Mouse (Mus musculus) c-Kit-negative CD71-positive TER-119-positive erythroid progenitor cells, embryonic 14.5 days (primary cell): ENCODE results near the gene Lamc1.

Experiments used
- DNase-seq: peaks from one replicate; pipeline ENCODE4 v3.0.0-alpha.2; 2013; ENCODE audit warnings: low read depth, low spot score

Gene Lamc1

DNA sequence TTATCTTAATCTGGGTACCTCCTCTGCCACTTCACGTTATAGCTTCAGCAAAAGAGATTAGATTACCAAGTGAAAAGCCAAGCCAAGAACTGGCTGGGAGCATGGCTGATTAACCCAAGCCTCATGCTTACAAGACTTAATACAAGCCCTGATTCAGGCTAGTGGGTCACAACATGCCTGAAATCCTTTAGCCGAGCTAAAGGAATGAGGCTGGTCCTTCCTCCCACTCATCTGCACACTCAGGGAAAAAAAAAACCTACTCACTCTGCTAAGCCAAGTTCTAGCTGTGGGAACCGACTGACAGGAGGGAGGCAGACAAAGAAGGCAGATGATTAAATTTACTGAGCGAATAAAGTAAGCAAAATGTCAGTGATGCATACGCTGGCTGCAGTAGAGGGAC is 65.7 kb downstream of the Lamc1 start:
- DNase-seq: no peak

DNA sequence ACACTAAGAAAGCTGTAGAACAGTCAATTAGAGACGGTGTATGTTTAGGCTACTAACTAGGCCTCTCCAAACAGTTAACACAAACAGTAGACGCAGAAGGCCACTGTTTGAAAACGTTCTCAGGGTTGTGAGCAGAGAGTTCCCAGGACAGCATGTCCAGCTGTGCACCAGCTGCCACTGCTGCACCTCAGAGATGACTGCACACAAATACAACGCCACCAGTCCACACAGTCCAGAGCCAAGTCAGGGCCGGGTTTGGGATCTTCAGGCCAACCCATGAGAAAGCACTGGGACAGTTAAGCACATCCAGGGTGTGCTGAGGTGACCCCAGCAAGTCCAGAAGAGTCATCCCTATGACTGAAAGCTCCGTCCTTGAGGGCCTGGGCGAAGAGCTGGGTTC is 67.0 kb downstream of the Lamc1 start:
- no peak for DNase-seq

GRCm38 (mm10) chr1:153265066-153265465 is 67.5 kb downstream of the Lamc1 start:
- DNase-seq: no peak

- DNase-seq: no peak
Observed at GRCm38 (mm10) chr1:153259752-153260300, 72.8 kb downstream of the Lamc1 start.

- DNase-seq: no peak
Observed at GRCm38 (mm10) chr1:153252540-153253210, 79.9 kb downstream of the Lamc1 start.

DNA sequence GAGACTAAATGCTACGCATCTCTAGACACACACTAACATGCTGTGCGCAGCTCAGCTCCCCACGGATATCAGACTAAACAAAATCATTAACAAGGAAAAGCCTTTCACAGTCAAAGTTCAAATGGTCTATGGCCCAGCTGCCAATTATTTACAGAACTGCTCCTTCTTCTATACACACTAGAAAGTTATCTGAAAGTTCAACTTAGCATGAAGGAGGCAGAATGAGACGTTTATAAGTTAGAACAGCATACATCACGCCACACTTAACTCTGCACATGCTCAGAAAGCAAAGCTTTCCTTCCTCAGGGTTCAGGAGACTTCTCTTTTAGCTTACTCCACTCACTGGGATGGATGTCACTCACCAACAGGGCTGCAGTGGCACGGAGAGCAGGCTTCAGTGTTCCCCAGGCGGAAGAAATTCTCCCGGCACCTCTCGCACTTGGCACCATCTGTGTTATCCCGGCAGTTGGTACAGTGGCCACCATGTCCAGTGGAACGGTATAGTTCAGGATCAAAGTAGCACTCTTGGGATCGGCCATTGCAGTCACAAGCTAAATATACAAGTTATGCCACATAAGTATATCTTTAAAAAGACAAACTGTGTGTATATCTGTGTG is 80.9 kb downstream of the Lamc1 start:
- no peak for DNase-seq

DNA sequence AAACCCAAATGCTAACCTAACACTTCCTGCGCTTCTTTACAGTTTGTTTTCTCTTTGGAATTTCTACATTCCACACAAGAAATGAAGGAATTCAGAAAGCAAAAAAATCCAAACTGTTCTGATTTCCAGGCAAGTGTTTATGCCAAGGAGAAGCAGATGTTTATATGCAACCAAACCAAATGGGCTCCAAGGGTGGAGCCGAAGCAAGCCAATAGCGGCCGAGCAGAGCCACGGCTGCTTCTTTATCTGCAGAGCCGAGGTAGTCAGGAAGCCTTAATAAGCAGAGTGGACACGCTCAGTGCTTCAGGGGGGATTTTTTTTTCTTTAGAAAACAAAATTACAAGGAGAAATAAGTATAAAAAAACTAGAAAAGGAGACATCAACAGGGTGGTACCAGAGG is 91.2 kb downstream of the Lamc1 start:
- no peak for DNase-seq

DNA sequence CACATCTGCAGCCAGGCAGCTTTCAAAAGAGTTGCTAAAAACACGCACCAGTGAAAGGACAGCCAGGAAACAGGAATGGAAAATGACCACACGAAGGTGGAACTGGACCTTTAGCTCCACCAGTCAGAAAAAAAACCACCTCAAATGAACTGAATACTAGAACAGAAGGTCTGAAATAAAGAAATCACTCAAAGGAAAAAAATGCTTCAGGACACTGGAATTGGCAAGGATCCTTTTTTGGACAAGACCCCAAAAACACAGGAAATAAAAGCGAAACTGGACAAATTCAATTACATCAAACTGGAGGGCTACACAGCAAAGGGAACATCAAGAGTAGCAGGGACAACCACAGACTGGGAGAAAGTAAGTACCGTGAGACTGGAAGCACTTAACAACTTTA is 97.0 kb downstream of the Lamc1 start:
- DNase-seq: no peak

- DNase-seq: no peak
Observed at GRCm38 (mm10) chr1:153231681-153232080, 100.9 kb downstream of the Lamc1 start.

- no peak for DNase-seq
Observed at GRCm38 (mm10) chr1:153227916-153228315, 104.7 kb downstream of the Lamc1 start.

DNA sequence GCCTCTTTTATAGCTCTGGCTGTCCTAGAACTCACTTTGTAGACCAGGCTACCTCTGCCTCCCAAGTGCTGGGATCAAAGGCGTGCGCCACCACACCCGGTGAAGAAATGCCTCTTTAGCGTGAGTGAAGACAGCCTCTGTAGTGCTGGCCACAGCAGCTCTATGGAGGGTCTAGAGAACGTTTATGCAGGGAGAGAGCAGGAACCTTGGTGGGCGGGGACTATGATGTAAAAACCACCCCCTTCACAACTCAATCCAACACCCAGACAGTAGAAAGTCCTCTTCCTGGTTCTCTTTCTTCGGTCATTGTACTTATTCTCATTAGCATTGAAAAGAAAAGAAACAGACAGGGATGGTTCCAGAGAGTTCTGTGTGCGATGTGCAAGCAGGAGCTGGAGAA is 105.5 kb downstream of the Lamc1 start:
- DNase-seq: no peak

- no peak for DNase-seq
Observed at GRCm38 (mm10) chr1:153225786-153226725, 106.5 kb downstream of the Lamc1 start.

- no peak for DNase-seq
Observed at GRCm38 (mm10) chr1:153224331-153224730, 108.3 kb downstream of the Lamc1 start.

GRCm38 (mm10) chr1:153219376-153219775 is 113.2 kb downstream of the Lamc1 start:
- DNase-seq: no peak

DNA sequence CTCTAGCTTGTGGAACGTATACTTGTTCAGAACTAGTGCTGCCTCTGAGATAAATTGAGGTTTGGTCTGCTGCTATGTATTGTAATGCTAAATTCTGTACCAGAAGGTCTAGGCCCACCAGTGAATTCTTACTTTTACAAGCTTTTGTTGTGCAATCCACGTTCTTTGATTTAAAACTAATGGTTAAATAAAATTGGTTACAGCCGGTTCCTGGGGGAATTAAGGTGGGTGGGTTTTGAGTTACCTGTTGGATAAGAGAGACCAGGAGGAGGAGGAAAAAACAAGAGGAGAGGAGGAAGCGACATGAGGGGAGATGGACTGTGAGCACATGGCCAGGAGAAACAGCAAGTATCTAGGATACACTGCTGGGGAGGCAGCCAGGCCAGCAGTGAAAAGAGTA is 116.1 kb downstream of the Lamc1 start:
- DNase-seq: no peak

DNA sequence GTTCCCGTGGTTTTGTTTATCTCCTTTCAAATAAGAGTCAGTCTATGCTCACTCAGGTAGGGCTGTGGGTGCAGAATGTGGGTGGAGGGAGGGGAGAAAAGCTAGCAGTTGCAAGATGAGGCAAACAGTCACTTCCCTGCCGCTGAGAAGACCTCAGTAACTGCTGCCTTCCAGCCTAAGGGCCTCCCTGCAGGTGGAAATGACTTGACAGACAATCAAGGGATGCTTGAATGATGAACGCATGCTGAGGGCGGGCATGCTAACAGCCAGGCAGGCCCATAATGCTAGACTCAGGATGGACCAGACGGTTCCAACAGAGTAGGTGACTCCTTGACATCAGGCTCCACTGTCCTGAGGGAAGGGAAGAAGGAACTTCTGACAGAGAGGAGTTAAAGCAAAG is 116.9 kb downstream of the Lamc1 start:
- no peak for DNase-seq

DNA sequence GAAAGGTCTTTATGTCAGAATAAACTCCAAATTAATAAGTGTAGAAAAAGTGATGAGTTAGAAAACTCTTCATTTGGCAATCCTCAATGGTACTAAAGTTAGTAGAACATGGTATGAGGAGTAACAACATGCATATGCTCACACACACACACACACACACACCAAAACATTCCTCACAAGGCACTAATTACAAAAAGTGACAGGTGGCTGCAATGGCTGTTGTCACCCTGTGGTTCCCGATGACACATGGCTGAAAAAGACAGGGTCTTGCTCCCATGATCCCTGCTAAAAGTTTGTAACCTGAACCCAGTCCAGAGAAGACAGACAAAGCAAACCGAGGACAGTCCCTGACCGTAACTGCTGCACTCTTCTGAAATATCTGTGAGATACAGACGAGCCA is 121.6 kb downstream of the Lamc1 start:
- no peak for DNase-seq

- DNase-seq: no peak
Observed at GRCm38 (mm10) chr1:153210198-153210597, 122.4 kb downstream of the Lamc1 start.

DNA sequence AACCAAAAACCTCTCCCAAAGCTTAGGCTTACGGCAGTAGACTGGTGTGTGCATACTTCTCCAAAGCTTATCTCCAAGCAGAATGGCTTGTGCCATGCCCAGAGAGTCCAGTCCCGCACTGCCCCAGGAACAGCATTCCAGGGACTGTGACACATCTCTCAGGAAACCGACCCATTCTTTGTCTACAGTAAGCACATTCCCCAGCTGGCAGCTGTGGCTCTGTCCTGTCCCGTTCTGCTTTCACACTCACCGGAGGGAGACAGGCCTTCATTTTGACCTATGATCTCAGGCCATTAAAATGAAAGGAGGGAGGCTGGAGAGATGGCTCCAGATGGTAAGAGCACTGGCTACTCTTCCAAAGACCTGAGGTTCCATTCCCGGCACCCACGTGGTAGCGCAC is 130.4 kb downstream of the Lamc1 start:
- DNase-seq: no peak

DNA sequence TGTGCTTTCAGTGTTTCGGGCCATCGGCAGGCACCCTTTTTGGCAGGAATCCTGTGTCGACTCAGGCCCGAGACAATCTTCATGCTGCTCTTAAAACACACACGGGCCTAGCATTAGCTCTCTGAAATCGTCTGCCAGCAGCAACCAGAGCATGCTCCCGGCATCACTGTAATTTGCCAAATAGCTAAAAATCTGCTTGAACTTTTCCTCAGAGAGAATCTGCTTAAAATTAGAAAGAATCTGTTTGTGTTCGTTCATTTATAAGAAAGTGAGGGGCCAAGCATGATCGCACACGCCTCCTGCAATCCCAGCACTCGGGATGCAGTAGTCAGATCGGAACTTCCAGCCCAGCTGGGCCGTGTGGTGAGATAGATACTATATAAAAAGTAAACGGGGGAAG is 131.1 kb downstream of the Lamc1 start:
- DNase-seq: no peak

GRCm38 (mm10) chr1:153197316-153197850 is 135.2 kb downstream of the Lamc1 start:
- DNase-seq: no peak

DNA sequence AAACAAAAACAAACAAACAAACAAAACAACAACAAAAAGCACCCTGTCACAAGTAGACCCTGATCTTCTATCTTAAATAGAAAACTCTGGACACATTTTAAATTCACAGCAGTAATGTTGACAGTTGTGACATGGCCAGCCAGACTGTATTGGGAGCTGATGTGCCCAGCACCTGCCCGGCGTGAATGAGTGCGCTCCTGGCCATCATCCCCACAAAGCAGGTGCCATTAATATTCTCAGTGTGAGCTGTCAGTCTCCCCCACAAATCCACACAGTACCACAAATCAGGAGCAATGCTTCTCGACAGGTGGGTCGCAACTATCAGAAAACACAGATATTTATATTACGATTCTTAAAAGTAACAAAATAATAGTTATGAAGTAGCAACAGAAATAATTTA is 139.6 kb downstream of the Lamc1 start:
- no peak for DNase-seq
